Mouse (Mus musculus): ENCODE measurements at regions not wholly inside any gene's neighbourhood (a gene's known extent, or its start where the extent isn't known, plus 50 kb on each side); places are given as distances from the start of the nearest gene placed in this dataset.
A peak's percentile ranks its signal among the peaks of the same experiment; 100 is the strongest.

- peaks cover 52% of the 10 kb centered on the region for H3K36me3 ChIP-seq
Measured at GRCm38 (mm10) chr9:41592900-41593690, 431.6 kb upstream of the Ubash3b start.

GRCm38 (mm10) chr9:41592101-41592500, 430.6 kb upstream of the Ubash3b start:
- Histone ChIP-seq H3K27ac (replicated peaks) (no peak overlapping the region; the same call in 1 of the 2 replicates), H3K4me2 (no peak overlapping the region), H3K9me3 (no peaks in the 10 kb centered on the region), H3K36me3 (peaks cover 60% of the 10 kb centered on the region), H3K4me3 (no peak overlapping the region), H3K27me3 (no peaks in the 10 kb centered on the region), H3K4me1 (replicated peaks) (peaks cover 78% of the 10 kb centered on the region), H3K9ac (no peak overlapping the region)
- ATAC-seq (ENCODE audit: low read depth), result no peak
- 91% methylated on average over 1 of the region's 1 CpGs for WGBS

More at GRCm38 (mm10) chr9:41592900-41593690, 431.6 kb upstream of the Ubash3b start:
- Histone ChIP-seq H3K27ac (replicated peaks) (peak overlapping the region; percentile 14; the same call in 1 of the 2 replicates), H3K9ac (no peak overlapping the region), H3K4me3 (no peak overlapping the region), H3K9me3 (no peaks in the 10 kb centered on the region), H3K4me2 (no peak overlapping the region), H3K4me1 (replicated peaks) (peaks cover 69% of the 10 kb centered on the region), H3K27me3 (no peaks in the 10 kb centered on the region)
- 87% methylated on average over 4 of the region's 4 CpGs for WGBS
- no peak for ATAC-seq (ENCODE audit: low read depth)

- Histone ChIP-seq H3K4me3 (no peak overlapping the region), H3K4me2 (peak overlapping the region; percentile 83), H3K27ac (replicated peaks) (peak overlapping the region; percentile 79), H3K9me3 (no peaks in the 10 kb centered on the region), H3K9ac (peak overlapping the region; percentile 66), H3K27me3 (no peaks in the 10 kb centered on the region), H3K4me1 (replicated peaks) (peaks cover 76% of the 10 kb centered on the region), H3K36me3 (peaks cover 70% of the 10 kb centered on the region)
- no peak for ATAC-seq (ENCODE audit: low read depth)
- WGBS, result 55% methylated on average over 4 of the region's 4 CpGs
Measured at GRCm38 (mm10) chr9:41590164-41590563, 428.7 kb upstream of the Ubash3b start.

DNA sequence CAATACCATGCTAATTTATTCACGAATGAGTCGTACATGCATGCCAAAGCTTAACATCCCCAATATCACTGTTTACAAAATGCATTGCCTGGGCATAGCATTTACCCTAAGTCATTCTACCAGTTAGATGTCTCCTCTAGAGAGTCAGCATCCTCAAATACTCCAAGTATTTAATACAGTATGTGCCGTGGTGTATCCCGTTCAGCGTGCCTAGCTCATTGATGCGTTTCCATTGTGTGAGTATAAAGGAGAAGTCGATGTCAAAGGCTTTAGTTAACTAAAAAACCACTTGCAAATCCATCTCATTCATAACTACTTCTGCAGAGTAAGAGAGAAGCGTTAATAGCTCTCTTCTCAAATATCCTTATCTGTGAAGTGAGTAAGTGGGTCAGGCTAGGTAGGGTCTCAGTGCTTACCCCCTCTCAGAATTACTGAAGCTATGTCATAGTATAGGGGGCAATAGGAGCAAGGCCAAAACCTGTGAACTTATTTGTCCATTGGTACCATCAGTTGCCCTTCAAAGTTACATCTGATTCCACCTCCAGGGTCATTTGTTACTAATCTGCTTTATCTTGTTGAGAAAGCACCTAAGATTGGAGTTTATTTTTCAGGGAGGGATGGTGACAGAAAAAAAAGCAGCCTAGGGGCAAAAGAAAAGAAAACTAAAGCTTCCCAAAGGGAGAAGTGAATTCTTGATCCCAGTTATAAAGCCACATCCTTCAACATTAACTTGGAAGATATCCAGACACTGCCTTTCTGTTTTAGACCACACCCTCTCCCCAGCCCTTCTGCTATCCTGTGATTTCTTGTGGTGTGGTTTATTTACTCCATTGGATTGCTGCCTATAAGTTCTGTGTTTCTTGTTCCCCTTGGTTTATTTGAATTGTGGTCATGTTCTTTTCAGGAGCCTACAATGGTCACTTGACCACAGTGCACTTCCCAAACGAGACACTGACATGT, 427.2 kb upstream of the Ubash3b start:
- Histone ChIP-seq H3K27me3 (no peaks in the 10 kb centered on the region), H3K4me3 (peak overlapping the region; percentile 21), H3K4me1 (replicated peaks) (peaks cover 70% of the 10 kb centered on the region), H3K9me3 (no peaks in the 10 kb centered on the region), H3K27ac (replicated peaks) (peak overlapping the region; percentile 79), H3K36me3 (peaks cover 70% of the 10 kb centered on the region), H3K9ac (peak overlapping the region; percentile 66), H3K4me2 (peak overlapping the region; percentile 83)
- WGBS, result 75% methylated on average over 9 of the region's 9 CpGs
- ATAC-seq (ENCODE audit: low read depth), result no peak

- no peaks in the 10 kb centered on the region for H3K27me3 ChIP-seq
- no peaks in the 10 kb centered on the region for H3K9me3 ChIP-seq
- H3K4me1 ChIP-seq (replicated peaks), result peaks cover 62% of the 10 kb centered on the region
- peak overlapping the region; percentile 83 for H3K4me2 ChIP-seq
- H3K9ac ChIP-seq, result peak overlapping the region; percentile 96
- ATAC-seq (ENCODE audit: low read depth), result no peak
- peaks cover 63% of the 10 kb centered on the region for H3K36me3 ChIP-seq
- peak overlapping the region; percentile 47 for H3K4me3 ChIP-seq
- 47% methylated on average over 4 of the region's 4 CpGs for WGBS
- peak overlapping the region; percentile 98 for H3K27ac ChIP-seq (replicated peaks)
Measured at GRCm38 (mm10) chr9:41587762-41588161, 426.3 kb upstream of the Ubash3b start.

- 73% methylated on average over 4 of the region's 4 CpGs for WGBS
- Histone ChIP-seq H3K4me2 (peak overlapping the region; percentile 83), H3K4me1 (replicated peaks) (peaks cover 59% of the 10 kb centered on the region)
Measured at GRCm38 (mm10) chr9:41586966-41587570, 425.6 kb upstream of the Ubash3b start.

GRCm38 (mm10) chr9:41586291-41586690, 424.8 kb upstream of the Ubash3b start:
- Histone ChIP-seq H3K27ac (replicated peaks) (peak overlapping the region; percentile 98), H3K9ac (peak overlapping the region; percentile 96), H3K4me3 (peak overlapping the region; percentile 47), H3K9me3 (no peaks in the 10 kb centered on the region), H3K36me3 (peaks cover 49% of the 10 kb centered on the region), H3K27me3 (no peaks in the 10 kb centered on the region), H3K4me2 (peak overlapping the region; percentile 83), H3K4me1 (replicated peaks) (peaks cover 58% of the 10 kb centered on the region)
- WGBS, result 52% methylated on average over 7 of the region's 7 CpGs
- ATAC-seq (ENCODE audit: low read depth), result peak; percentile 74; the same call in 1 of the 2 replicates

More at GRCm38 (mm10) chr9:41586966-41587570, 425.6 kb upstream of the Ubash3b start:
- Histone ChIP-seq H3K9me3 (no peaks in the 10 kb centered on the region), H3K9ac (peak overlapping the region; percentile 96), H3K27ac (replicated peaks) (peak overlapping the region; percentile 98), H3K4me3 (peak overlapping the region; percentile 47), H3K36me3 (peaks cover 56% of the 10 kb centered on the region), H3K27me3 (no peaks in the 10 kb centered on the region)
- ATAC-seq (ENCODE audit: low read depth), result no peak

DNA sequence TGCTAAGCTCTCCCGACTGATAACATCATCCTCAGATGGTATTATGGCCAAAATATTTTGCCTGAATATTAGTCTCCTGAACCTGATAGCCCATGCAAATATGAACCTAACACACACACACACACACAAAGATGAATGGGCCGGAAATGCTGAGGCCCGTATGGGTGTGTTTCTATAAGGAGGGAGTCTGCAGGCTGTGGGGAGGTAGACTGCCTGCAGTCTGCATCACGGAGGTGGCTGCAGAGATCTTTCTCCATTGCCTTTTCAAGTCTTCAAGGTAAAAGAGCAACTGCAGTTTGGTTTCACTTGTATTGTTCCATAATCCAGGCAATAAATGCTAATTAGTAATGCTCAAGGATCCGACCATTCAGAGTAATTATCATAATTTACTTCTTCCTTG, 424.3 kb upstream of the Ubash3b start:
- H3K4me3 ChIP-seq, result peak overlapping the region; percentile 47
- H3K27ac ChIP-seq (replicated peaks), result peak overlapping the region; percentile 98
- peak overlapping the region; percentile 83 for H3K4me2 ChIP-seq
- 0 out of 2 replicates have a peak, but pooled peaks have one; percentile 17 for ATAC-seq (ENCODE audit: low read depth)
- H3K9ac ChIP-seq, result peak overlapping the region; percentile 96
- peaks cover 44% of the 10 kb centered on the region for H3K36me3 ChIP-seq
- H3K27me3 ChIP-seq, result no peaks in the 10 kb centered on the region
- no peaks in the 10 kb centered on the region for H3K9me3 ChIP-seq
- WGBS, result 21% methylated on average over 5 of the region's 5 CpGs
- H3K4me1 ChIP-seq (replicated peaks), result peaks cover 53% of the 10 kb centered on the region

DNA sequence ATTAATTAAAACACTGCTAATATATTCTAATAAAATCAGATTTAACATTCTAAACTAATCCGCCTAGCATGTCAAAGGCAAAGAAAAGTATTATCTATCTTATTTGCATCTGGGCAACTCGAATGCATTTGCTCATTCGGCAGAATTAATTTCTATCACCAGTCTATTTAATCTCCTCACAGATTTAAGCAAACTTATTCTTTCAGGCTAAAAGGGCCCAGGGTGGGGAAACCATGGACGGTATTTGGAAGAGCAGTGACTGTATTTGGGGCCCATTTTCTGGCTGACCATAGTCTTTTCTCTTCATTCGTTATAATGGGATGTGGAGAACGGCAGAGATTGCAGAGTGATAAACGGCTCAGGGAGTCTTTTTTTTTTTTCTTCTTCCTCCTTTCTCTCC, 423.5 kb upstream of the Ubash3b start:
- WGBS, result 17% methylated on average over 7 of the region's 7 CpGs
- no peak for ATAC-seq (ENCODE audit: low read depth)

GRCm38 (mm10) chr9:41583711-41584329, 422.3 kb upstream of the Ubash3b start:
- H3K4me2 ChIP-seq, result peak overlapping the region; percentile 83
- H3K27me3 ChIP-seq, result no peaks in the 10 kb centered on the region
- peak overlapping the region; percentile 100 for H3K27ac ChIP-seq (replicated peaks)
- H3K4me3 ChIP-seq, result peak overlapping the region; percentile 90
- peaks cover 41% of the 10 kb centered on the region for H3K4me1 ChIP-seq (replicated peaks)
- ATAC-seq (ENCODE audit: low read depth), result no peak
- peak overlapping the region; percentile 100 for H3K9ac ChIP-seq
- peaks cover 24% of the 10 kb centered on the region for H3K36me3 ChIP-seq
- 17% methylated on average over 8 of the region's 8 CpGs for WGBS
- no peaks in the 10 kb centered on the region for H3K9me3 ChIP-seq

More for the DNA sequence above, 423.5 kb upstream of the Ubash3b start:
- peak overlapping the region; percentile 90 for H3K4me3 ChIP-seq
- peaks cover 36% of the 10 kb centered on the region for H3K36me3 ChIP-seq
- peaks cover 45% of the 10 kb centered on the region for H3K4me1 ChIP-seq (replicated peaks)
- H3K27ac ChIP-seq (replicated peaks), result peak overlapping the region; percentile 100
- H3K4me2 ChIP-seq, result peak overlapping the region; percentile 83
- H3K9ac ChIP-seq, result peak overlapping the region; percentile 100
- no peaks in the 10 kb centered on the region for H3K9me3 ChIP-seq
- H3K27me3 ChIP-seq, result no peaks in the 10 kb centered on the region

DNA sequence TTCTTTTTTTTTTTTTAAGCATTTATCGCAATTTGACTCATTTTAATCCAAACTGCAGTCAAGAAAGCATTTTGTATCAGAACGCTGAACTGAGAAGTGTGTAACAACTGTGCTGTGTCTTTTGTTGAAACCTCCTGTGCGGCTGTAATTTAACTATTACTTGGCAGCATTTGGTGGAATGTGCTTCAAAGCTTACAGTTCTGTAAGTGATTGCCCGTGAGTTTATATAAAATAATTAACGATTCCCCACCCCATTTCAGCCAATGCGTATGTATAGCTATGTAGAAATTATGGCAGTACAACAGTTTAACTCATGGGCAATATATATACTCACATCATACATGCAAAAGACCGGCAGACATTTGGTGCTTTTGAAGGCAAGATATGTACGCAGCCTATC, 421.8 kb upstream of the Ubash3b start:
- H3K4me1 ChIP-seq (replicated peaks), result peaks cover 41% of the 10 kb centered on the region
- H3K4me3 ChIP-seq, result peak overlapping the region; percentile 90
- peaks cover 19% of the 10 kb centered on the region for H3K36me3 ChIP-seq
- H3K9me3 ChIP-seq, result no peaks in the 10 kb centered on the region
- H3K4me2 ChIP-seq, result peak overlapping the region; percentile 83
- peak overlapping the region; percentile 100 for H3K27ac ChIP-seq (replicated peaks)
- WGBS, result 36% methylated on average over 8 of the region's 8 CpGs
- peak overlapping the region; percentile 100 for H3K9ac ChIP-seq
- H3K27me3 ChIP-seq, result no peaks in the 10 kb centered on the region
- ATAC-seq (ENCODE audit: low read depth), result no peak

All from neural tube, embryonic 13.5 days (tissue).